Mouse (Mus musculus) intestine, postnatal 0 days (tissue): ENCODE measurements around the gene Zfp867. TPM values are rescaled to one million over a fixed set of nuclear protein-coding genes. Genes with fewer than 3 reads are reported as not detected.

Source experiments
- ATAC-seq: fragments of 200-750 bp; cut with Nextera tagmentation; 2 replicates; pipeline ENCODE4 v1.8.0; 2017; ENCODE audit warnings: mild to moderate bottlenecking, moderate TSS enrichment, moderate library complexity
- H3K27ac ChIP-seq: fragments of 300-500 bp; sonication (generic); 2 replicates; pipeline ENCODE4 v1.5.1; 2014; ENCODE audit warnings: mild to moderate bottlenecking, low read depth, low read length, moderate library complexity
- H3K27me3 ChIP-seq: fragments of 300-500 bp; sonication (generic); replicated peaks from 2 replicates; pipeline ENCODE4 v1.6.1; 2014; ENCODE audit warnings: low read length, mixed read lengths; ENCODE audit not compliant: control insufficient read depth, insufficient read depth
- H3K36me3 ChIP-seq: fragments of 300-500 bp; sonication (generic); 2 replicates; pipeline ENCODE4 v1.6.1; 2014; ENCODE audit warnings: mild to moderate bottlenecking, moderate library complexity; ENCODE audit not compliant: control insufficient read depth, insufficient read depth
- H3K4me1 ChIP-seq: fragments of 300-500 bp; sonication (generic); replicated peaks from 2 replicates; pipeline ENCODE4 v1.6.1; 2014; ENCODE audit warnings: antibody characterized with exemption, low read length, mixed read lengths; ENCODE audit not compliant: control insufficient read depth, insufficient read depth
- H3K4me2 ChIP-seq: fragments of 300-500 bp; sonication (generic); replicated peaks from 2 replicates; pipeline ENCODE4 v1.6.1; 2014; ENCODE audit warnings: low read depth, mild to moderate bottlenecking, moderate library complexity
- H3K4me3 ChIP-seq: fragments of 300-500 bp; sonication (generic); 2 replicates; pipeline ENCODE4 v1.5.1; 2014; ENCODE audit warnings: low read depth, low read length
- H3K9ac ChIP-seq: fragments of 300-500 bp; sonication (generic); 2 replicates; pipeline ENCODE4 v1.6.1; 2014; ENCODE audit warnings: mild to moderate bottlenecking, low read depth, low read length
- H3K9me3 ChIP-seq: fragments of 300-500 bp; sonication (generic); 2 replicates; pipeline ENCODE4 v1.6.1; 2016; ENCODE audit warnings: mixed run types; ENCODE audit not compliant: control insufficient read depth
- CTCF ChIP-seq: sonication (generic); IDR thresholded peaks from 2 replicates; pipeline ENCODE4 v1.5.1; 2016; ENCODE audit warnings: low read depth, mild to moderate bottlenecking, control low read depth, antibody characterized with exemption, moderate library complexity
- WGBS: fragments of 180-500 bp; shearing (Covaris S2); extraction: QIAGEN DNeasy Blood & Tissue Kit; methylation state at CpG from one replicate; pipeline ENCODE4 v1.1.7; 2014; 5-methylcytosine and 5-hydroxymethylcytosine counted together
- polyA plus RNA-seq: library from polyadenylated mRNA; unstranded; fragments of >200 nt; fragmentation: Nextera tagmentation; extraction: Ambion mirVana; gene quantifications from 2 replicates; pipeline ENCODE4 v1.2.1, GENCODE M21; 2015

The Zfp867 gene
- polyA plus RNA-seq, 1 experiment from 2014 or later: 2.1 TPM

- Histone ChIP-seq H3K36me3 (no peaks in the 10 kb centered on the region), H3K4me2 (no peak overlapping the region), H3K9ac (no peak overlapping the region), H3K27ac (no peak overlapping the region), H3K4me3 (no peak overlapping the region), H3K4me1 (no peaks in the 10 kb centered on the region), H3K9me3 (no peaks in the 10 kb centered on the region), H3K27me3 (no peaks in the 10 kb centered on the region)
- no peak for TF ChIP-seq CTCF
- no peak for ATAC-seq
- WGBS: 74% methylated on average over 6 of the region's 6 CpGs
Measured at GRCm38 (mm10) chr11:59477240-59477639, 5.0 kb upstream of the Zfp867 start.

DNA sequence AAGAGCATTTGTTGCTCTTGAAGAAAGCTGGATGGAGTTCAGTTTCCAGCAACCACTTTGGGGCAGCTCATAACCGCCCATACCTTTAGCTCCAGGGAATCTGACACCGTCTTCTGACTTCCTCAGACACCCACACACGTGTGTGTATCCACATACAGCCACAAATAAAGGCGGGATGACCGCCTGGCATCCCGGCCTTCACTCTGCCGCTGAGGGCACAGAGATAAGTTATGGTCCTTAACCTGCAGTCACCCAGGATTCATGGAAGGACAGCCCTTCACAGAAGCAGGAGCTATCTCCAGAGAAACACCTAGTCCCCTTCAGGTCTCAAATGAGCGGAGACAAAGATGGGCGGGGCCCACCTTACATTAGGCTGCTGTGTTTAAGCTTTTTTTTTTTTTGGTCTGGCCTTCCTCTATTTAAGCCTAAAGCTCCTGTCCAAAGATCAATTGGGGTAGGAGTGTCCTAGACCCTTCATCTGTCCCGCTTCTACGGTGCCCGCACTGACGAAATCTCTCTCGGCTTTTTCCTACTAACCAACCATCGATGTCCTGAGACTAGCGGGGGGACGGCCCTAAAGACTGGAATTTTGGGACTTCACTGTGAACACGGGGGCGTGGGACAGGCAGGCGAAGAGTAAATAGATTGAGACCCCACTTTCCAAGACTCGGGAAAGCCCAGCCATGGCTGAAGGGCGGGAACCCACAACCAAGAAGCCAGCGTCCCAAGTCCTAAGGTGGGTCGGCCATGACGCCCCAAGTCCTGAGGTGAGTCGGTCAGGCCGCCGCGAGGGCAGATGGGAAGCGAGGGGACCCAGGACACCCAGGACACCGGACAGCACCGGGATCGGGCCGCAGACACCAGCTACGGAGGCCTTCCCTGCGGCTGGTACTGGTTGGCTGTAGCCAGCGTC, 605 bp downstream of the Zfp867 start:
- WGBS: 2% methylated on average over 37 of the region's 37 CpGs
- no peaks in the 10 kb centered on the region for H3K4me1 ChIP-seq
- H3K27ac ChIP-seq: peak overlapping the region; percentile 43
- no peaks in the 10 kb centered on the region for H3K36me3 ChIP-seq
- no peak for TF ChIP-seq CTCF
- peak overlapping the region; percentile 88 for H3K9ac ChIP-seq
- no peaks in the 10 kb centered on the region for H3K27me3 ChIP-seq
- H3K9me3 ChIP-seq: no peaks in the 10 kb centered on the region
- ATAC-seq: peak; percentile 60
- H3K4me2 ChIP-seq: peak overlapping the region; percentile 96
- H3K4me3 ChIP-seq: peak overlapping the region; percentile 66

GRCm38 (mm10) chr11:59460459-59460858, 11.8 kb downstream of the Zfp867 start:
- peaks cover 20% of the 10 kb centered on the region for H3K9me3 ChIP-seq

GRCm38 (mm10) chr11:59458973-59459372, 13.3 kb downstream of the Zfp867 start:
- WGBS: 9% methylated on average over 5 of the region's 5 CpGs
- H3K4me2 ChIP-seq: no peak overlapping the region
- peaks cover 52% of the 10 kb centered on the region for H3K36me3 ChIP-seq
- peak; percentile 82 for ATAC-seq
- TF ChIP-seq CTCF: no peak
- H3K27ac ChIP-seq: no peak overlapping the region
- H3K27me3 ChIP-seq: no peaks in the 10 kb centered on the region
- no peaks in the 10 kb centered on the region for H3K4me1 ChIP-seq
- no peak overlapping the region for H3K9ac ChIP-seq
- H3K4me3 ChIP-seq: no peak overlapping the region
- H3K9me3 ChIP-seq: peaks cover 16% of the 10 kb centered on the region

More at GRCm38 (mm10) chr11:59460459-59460858, 11.8 kb downstream of the Zfp867 start:
- Histone ChIP-seq H3K27ac (no peak overlapping the region), H3K9ac (no peak overlapping the region), H3K4me3 (no peak overlapping the region), H3K36me3 (peaks cover 47% of the 10 kb centered on the region), H3K4me1 (no peaks in the 10 kb centered on the region), H3K27me3 (no peaks in the 10 kb centered on the region), H3K4me2 (no peak overlapping the region)
- no peak for TF ChIP-seq CTCF
- no peak for ATAC-seq
- 91% methylated on average over 2 of the region's 2 CpGs for WGBS

DNA sequence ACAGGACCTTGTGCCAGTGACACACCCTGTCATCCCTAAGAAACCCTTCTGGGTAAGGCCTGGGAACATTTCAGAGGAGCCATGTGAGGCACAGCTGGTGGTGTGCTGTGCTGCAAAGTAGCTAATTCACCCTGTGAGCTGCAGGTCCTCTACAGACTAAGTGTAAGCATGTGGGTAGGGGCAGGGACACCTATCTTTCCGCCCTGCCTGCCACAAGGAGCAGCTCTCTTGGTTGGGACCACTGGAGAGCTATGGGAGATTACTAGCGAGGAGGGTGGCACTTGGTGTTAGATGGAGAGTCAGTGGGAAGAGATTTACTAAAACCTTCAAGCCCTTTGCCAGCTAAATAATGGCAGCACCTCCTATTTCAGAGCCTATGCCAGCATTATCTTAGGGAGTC, 15.4 kb downstream of the Zfp867 start:
- Histone ChIP-seq H3K9ac (no peak overlapping the region), H3K4me1 (no peaks in the 10 kb centered on the region), H3K36me3 (peaks cover 42% of the 10 kb centered on the region), H3K4me2 (no peak overlapping the region), H3K9me3 (no peaks in the 10 kb centered on the region), H3K4me3 (no peak overlapping the region), H3K27me3 (no peaks in the 10 kb centered on the region), H3K27ac (no peak overlapping the region)
- 88% methylated on average over 2 of the region's 2 CpGs for WGBS
- ATAC-seq: no peak
- no peak for TF ChIP-seq CTCF

DNA sequence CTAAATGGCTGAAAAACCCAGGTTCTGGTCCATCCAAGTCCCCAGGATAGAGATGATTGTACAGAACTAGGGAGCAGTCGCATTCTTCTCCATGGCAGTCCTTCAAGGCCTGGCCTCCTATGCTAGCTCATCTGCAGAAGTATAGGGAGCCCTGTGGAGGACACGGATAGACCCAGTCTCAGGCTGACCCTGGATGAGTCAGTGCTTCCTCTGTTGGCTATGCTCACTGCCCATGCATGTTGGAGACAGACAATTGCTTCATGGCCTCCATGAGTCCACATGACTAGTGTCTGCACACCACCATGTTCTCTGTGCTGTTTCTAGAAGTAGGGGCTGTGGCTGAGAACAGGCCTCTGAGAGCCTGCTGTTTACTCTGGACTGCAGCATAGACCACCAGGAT, 15.9 kb downstream of the Zfp867 start:
- Histone ChIP-seq H3K9me3 (no peaks in the 10 kb centered on the region), H3K4me3 (no peak overlapping the region), H3K4me2 (no peak overlapping the region), H3K27me3 (no peaks in the 10 kb centered on the region), H3K4me1 (no peaks in the 10 kb centered on the region), H3K36me3 (peaks cover 39% of the 10 kb centered on the region), H3K27ac (no peak overlapping the region), H3K9ac (no peak overlapping the region)
- ATAC-seq: no peak
- WGBS: 93% methylated on average over 2 of the region's 2 CpGs
- TF ChIP-seq CTCF: no peak
